Mouse (Mus musculus): Measurements from ENCODE around the gene Ethe1. TPM values are rescaled to one million over a fixed set of nuclear protein-coding genes. Genes with fewer than 3 reads are reported as not detected.

The Ethe1 gene
- 42.9 and 46.5 TPM in 2 replicates for polyA plus RNA-seq (2014; fragmentation: Nextera tagmentation; extraction: Ambion mirVana)

DNA sequence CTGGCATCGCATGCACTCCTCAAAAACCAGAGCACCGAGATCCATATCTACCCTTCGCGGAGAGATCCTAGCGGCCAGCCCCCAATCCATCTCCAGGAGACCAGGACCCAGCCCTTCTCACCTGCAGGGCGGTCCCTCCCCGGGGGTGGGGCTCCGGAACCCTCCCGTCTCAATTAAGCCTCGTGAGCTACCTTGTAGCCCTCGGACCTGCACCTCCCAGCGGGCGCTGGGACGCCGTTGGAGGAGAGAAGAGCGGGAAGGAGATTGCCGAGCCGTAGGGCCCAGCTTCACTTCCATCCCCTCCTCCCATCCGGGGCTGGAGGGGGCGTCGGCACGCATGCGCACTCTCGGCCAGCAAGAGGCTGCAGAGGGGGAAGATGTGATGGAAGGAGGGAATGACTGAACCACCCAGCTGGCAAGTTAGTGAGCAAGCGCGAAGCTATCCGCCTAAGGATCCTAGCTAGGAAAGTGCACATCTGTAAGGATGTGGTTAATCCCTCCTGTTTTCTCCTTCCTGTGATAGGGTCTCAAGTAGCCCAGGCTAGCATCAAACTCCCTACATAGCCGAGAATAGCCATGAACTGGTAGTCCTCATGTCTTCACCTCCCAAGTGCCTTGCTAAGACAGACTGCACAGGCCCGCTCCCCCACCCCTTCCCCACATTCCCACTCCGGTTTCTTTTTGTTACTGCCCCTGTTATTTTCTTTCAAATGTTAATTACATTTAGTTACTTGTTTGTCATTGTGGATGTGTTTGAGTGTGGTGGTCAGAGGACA lies at the start of gene Ethe1, which contains the start of gene Zfp575:
Ethe1 (plus strand) TSS at position 214 of the 776 bp plus-strand sequence.
Zfp575 (minus strand) TSS at position 312 of the 776 bp plus-strand sequence.
- 0 out of 2 replicates have a peak, but pooled peaks cover 4% of the 10 kb centered on the region for H3K9me3 ChIP-seq (ENCODE audit: control insufficient read depth, low read length)
- peak; percentile 44 for ATAC-seq (replicated peaks; ENCODE audit: low FRiP score, low TSS enrichment, low read depth)
- peaks cover 22% of the 10 kb centered on the region for H3K27me3 ChIP-seq (replicated peaks; ENCODE audit: control insufficient read depth, insufficient read depth, low read length)
- H3K36me3 ChIP-seq (ENCODE audit: control insufficient read depth, insufficient read depth, low read length) = no peaks in the 10 kb centered on the region
- peak within 1 kb of the TSS; percentile 76 for H3K4me2 ChIP-seq (ENCODE audit: low read length)
- no peaks in the 10 kb centered on the region; the same call in 1 of the 2 replicates for H3K4me1 ChIP-seq (replicated peaks; ENCODE audit: control insufficient read depth, insufficient read depth, low read length)
- peak within 1 kb of the TSS; percentile 27; the same call in 1 of the 2 replicates for H3K27ac ChIP-seq (ENCODE audit: low read depth)
- WGBS = 6% methylated on average over 29 of the region's 30 CpGs
- peak within 1 kb of the TSS; percentile 58 for H3K9ac ChIP-seq (ENCODE audit: low read length)
- DNase-seq (ENCODE audit: low spot score) = peak; percentile 84
- H3K4me3 ChIP-seq (ENCODE audit: low read depth, low read length) = peak within 1 kb of the TSS; percentile 55

DNA sequence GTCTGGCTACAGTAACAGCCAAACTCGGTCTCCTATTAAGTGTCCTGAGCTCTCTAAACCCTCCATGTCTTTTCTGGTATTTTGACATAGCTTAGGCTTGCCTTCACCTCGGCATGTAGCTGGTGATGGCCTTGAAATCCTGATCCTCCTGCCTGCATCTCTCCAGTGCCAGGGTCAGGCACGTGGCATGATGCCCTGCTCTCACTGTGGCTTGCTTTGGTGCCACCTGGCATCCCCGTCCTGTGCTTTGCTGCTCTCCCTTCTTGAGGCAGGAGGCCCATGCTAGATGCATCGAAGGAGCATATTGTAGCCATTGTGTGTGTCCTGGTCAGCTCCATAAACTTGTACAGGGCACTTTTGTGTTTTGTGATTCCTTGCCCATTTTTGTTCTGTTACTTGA lies 49.8 kb upstream of the Ethe1 start:
- no peak for ATAC-seq (replicated peaks; ENCODE audit: low FRiP score, low TSS enrichment, low read depth)
- Histone ChIP-seq H3K9me3 (ENCODE audit: control insufficient read depth, low read length) (no peaks in the 10 kb centered on the region), H3K4me1 (replicated peaks; ENCODE audit: control insufficient read depth, insufficient read depth, low read length) (no peaks in the 10 kb centered on the region), H3K27ac (ENCODE audit: low read depth) (no peak overlapping the region), H3K27me3 (replicated peaks; ENCODE audit: control insufficient read depth, insufficient read depth, low read length) (0 out of 2 replicates have a peak, but pooled peaks cover 3% of the 10 kb centered on the region), H3K9ac (ENCODE audit: low read length) (no peak overlapping the region), H3K36me3 (ENCODE audit: control insufficient read depth, insufficient read depth, low read length) (peaks cover 16% of the 10 kb centered on the region), H3K4me3 (ENCODE audit: low read depth, low read length) (no peak overlapping the region), H3K4me2 (ENCODE audit: low read length) (no peak overlapping the region)
- DNase-seq (ENCODE audit: low spot score) = no peak
- 80% methylated on average over 5 of the region's 5 CpGs for WGBS

DNA sequence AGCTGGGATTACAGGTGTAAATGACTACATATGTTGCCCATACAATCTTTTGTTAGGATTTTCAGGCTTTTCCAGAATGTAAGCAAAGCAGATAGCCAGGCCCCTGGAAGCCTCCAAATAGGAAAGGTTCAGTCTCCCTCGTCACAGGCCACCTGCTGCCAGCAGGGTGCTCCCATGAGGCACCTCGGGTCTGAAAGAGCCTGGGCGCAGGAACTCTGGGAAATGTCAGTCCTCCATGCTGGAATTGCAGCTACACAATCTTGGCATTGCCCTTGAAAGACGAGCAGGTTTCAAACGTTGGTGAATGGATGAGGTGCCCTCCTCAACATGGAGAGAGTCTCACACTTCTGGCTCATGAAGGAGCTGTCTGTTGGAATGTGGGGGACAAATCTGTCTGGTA lies 49.2 kb upstream of the Ethe1 start:
- Histone ChIP-seq H3K27ac (ENCODE audit: low read depth) (no peak overlapping the region), H3K4me1 (replicated peaks; ENCODE audit: control insufficient read depth, insufficient read depth, low read length) (no peaks in the 10 kb centered on the region), H3K9me3 (ENCODE audit: control insufficient read depth, low read length) (no peaks in the 10 kb centered on the region), H3K4me2 (ENCODE audit: low read length) (no peak overlapping the region), H3K9ac (ENCODE audit: low read length) (no peak overlapping the region), H3K36me3 (ENCODE audit: control insufficient read depth, insufficient read depth, low read length) (peaks cover 14% of the 10 kb centered on the region), H3K4me3 (ENCODE audit: low read depth, low read length) (no peak overlapping the region), H3K27me3 (replicated peaks; ENCODE audit: control insufficient read depth, insufficient read depth, low read length) (0 out of 2 replicates have a peak, but pooled peaks cover 3% of the 10 kb centered on the region)
- 44% methylated on average over 5 of the region's 5 CpGs for WGBS
- no peak for DNase-seq (ENCODE audit: low spot score)
- ATAC-seq (replicated peaks; ENCODE audit: low FRiP score, low TSS enrichment, low read depth) = no peak

DNA sequence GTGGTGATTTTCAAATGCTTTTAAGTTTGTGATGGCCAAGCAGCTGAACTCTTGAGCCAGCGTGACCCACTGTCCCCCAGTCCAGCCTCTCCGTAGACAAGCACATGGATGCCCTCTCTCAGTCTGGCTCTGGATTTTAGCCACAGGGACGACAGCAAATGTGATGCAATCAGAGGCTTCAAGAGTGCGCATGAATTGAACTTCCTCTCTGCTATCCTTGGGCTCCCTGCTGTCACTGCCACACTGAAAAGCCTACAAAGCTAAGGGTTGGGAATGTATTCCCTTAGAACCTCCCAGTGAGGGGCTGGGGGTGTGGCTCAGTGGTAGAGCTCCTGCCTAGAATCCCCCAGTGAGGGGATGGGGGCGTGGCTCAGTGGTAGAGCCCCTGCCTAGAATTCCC lies 48.6 kb upstream of the Ethe1 start:
- Histone ChIP-seq H3K4me2 (ENCODE audit: low read length) (no peak overlapping the region), H3K4me1 (replicated peaks; ENCODE audit: control insufficient read depth, insufficient read depth, low read length) (no peaks in the 10 kb centered on the region), H3K36me3 (ENCODE audit: control insufficient read depth, insufficient read depth, low read length) (peaks cover 9% of the 10 kb centered on the region), H3K27ac (ENCODE audit: low read depth) (no peak overlapping the region), H3K9ac (ENCODE audit: low read length) (no peak overlapping the region), H3K9me3 (ENCODE audit: control insufficient read depth, low read length) (no peaks in the 10 kb centered on the region), H3K4me3 (ENCODE audit: low read depth, low read length) (no peak overlapping the region), H3K27me3 (replicated peaks; ENCODE audit: control insufficient read depth, insufficient read depth, low read length) (no peaks in the 10 kb centered on the region)
- ATAC-seq (replicated peaks; ENCODE audit: low FRiP score, low TSS enrichment, low read depth) (no peak), DNase-seq (ENCODE audit: low spot score) (no peak)
- 86% methylated on average over 5 of the region's 5 CpGs for WGBS

DNA sequence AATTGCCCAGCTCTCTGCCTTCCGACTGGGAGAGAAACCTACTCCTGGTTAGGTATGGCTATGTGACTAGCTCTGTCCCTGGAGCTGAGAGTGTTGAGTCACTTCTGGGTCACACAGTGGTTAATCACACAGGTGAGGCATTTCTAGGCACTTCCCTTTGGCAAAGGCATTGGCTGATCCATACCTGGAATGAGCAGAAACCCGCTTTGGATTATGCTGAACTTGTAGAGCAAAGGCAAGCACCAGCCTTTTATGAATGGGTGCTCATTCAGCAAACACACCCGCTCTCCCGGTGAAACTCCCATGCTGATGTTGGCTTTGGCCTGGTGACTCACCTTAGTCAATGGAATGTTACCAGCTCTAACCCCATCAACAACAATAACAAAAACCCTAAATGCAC lies 47.7 kb upstream of the Ethe1 start:
- Histone ChIP-seq H3K4me2 (ENCODE audit: low read length) (no peak overlapping the region), H3K4me3 (ENCODE audit: low read depth, low read length) (no peak overlapping the region), H3K9me3 (ENCODE audit: control insufficient read depth, low read length) (no peaks in the 10 kb centered on the region), H3K36me3 (ENCODE audit: control insufficient read depth, insufficient read depth, low read length) (no peaks in the 10 kb centered on the region; the same call in 1 of the 2 replicates), H3K4me1 (replicated peaks; ENCODE audit: control insufficient read depth, insufficient read depth, low read length) (no peaks in the 10 kb centered on the region), H3K9ac (ENCODE audit: low read length) (no peak overlapping the region), H3K27ac (ENCODE audit: low read depth) (no peak overlapping the region), H3K27me3 (replicated peaks; ENCODE audit: control insufficient read depth, insufficient read depth, low read length) (no peaks in the 10 kb centered on the region)
- DNase-seq (ENCODE audit: low spot score) (no peak), ATAC-seq (replicated peaks; ENCODE audit: low FRiP score, low TSS enrichment, low read depth) (no peak)
- WGBS = 89% methylated on average over 4 of the region's 4 CpGs

DNA sequence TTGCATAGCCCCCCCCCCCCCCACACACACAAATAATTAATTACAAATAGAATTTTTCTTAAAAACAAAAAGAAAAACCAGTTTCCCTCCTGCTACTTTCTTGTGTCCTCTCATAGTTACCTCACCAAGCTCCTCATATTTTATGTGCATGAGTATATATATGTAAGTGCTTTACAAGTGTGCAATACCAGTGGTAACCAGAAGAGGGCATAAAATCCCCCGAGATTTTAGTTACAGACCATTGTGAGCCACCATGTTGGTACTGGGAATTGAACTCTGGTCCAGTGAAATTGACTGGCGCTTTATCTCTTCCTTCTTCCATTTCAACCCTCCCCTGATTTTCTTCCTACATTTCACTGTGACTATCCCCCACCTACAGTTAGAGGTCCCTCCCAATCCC lies 42.8 kb upstream of the Ethe1 start:
- Histone ChIP-seq H3K27me3 (replicated peaks; ENCODE audit: control insufficient read depth, insufficient read depth, low read length) (no peaks in the 10 kb centered on the region), H3K9me3 (ENCODE audit: control insufficient read depth, low read length) (no peaks in the 10 kb centered on the region), H3K4me2 (ENCODE audit: low read length) (no peak overlapping the region), H3K27ac (ENCODE audit: low read depth) (no peak overlapping the region), H3K4me3 (ENCODE audit: low read depth, low read length) (no peak overlapping the region), H3K4me1 (replicated peaks; ENCODE audit: control insufficient read depth, insufficient read depth, low read length) (peaks cover 11% of the 10 kb centered on the region), H3K9ac (ENCODE audit: low read length) (no peak overlapping the region), H3K36me3 (ENCODE audit: control insufficient read depth, insufficient read depth, low read length) (peaks cover 14% of the 10 kb centered on the region)
- WGBS = 84% methylated on average over 2 of the region's 2 CpGs
- DNase-seq (ENCODE audit: low spot score) (no peak), ATAC-seq (replicated peaks; ENCODE audit: low FRiP score, low TSS enrichment, low read depth) (no peak)

DNA sequence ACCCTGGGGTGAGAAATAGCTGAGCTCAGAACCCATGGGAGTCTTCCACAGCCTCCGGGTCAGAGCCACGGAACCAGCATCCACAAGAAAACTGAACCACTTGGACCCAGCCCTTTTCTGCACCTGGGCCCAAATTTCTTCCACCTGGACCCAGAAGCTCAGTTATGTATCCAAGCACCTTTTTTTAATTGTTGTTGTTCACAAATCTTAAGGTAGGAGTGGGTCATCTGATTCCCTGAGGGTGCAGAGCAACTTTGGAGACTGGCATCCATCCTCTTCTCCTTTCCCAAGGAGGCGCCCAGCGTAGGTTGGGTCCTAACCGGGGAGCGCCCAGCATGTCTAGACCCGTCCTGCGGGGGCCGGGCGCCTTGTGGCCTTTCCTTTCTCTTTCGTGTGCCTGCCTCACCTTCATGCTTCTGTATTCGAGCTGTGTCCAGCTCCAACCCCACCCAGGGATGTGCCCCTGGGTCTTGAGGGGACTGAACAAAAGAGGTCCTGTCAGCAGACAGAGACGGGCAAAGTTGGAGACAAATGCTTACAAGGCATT lies 41.2 kb upstream of the Ethe1 start, which contains the start of the genes Pinlyp and Xrcc1:
Pinlyp (minus strand) TSS at position 51 of the 547 bp plus-strand sequence.
Xrcc1 (plus strand) TSS at position 222 of the 547 bp plus-strand sequence.
- Histone ChIP-seq H3K9ac (ENCODE audit: low read length) (peak within 1 kb of the TSS; percentile 69), H3K4me3 (ENCODE audit: low read depth, low read length) (peak within 1 kb of the TSS; percentile 68), H3K4me1 (replicated peaks; ENCODE audit: control insufficient read depth, insufficient read depth, low read length) (peaks cover 11% of the 10 kb centered on the region), H3K27me3 (replicated peaks; ENCODE audit: control insufficient read depth, insufficient read depth, low read length) (no peaks in the 10 kb centered on the region), H3K27ac (ENCODE audit: low read depth) (peak within 1 kb of the TSS; percentile 74), H3K4me2 (ENCODE audit: low read length) (peak within 1 kb of the TSS; percentile 78), H3K9me3 (ENCODE audit: control insufficient read depth, low read length) (no peaks in the 10 kb centered on the region), H3K36me3 (ENCODE audit: control insufficient read depth, insufficient read depth, low read length) (peaks cover 27% of the 10 kb centered on the region)
- WGBS = 30% methylated on average over 13 of the region's 13 CpGs
- no peak for ATAC-seq (replicated peaks; ENCODE audit: low FRiP score, low TSS enrichment, low read depth)
- peak; percentile 57 for DNase-seq (ENCODE audit: low spot score)

DNA sequence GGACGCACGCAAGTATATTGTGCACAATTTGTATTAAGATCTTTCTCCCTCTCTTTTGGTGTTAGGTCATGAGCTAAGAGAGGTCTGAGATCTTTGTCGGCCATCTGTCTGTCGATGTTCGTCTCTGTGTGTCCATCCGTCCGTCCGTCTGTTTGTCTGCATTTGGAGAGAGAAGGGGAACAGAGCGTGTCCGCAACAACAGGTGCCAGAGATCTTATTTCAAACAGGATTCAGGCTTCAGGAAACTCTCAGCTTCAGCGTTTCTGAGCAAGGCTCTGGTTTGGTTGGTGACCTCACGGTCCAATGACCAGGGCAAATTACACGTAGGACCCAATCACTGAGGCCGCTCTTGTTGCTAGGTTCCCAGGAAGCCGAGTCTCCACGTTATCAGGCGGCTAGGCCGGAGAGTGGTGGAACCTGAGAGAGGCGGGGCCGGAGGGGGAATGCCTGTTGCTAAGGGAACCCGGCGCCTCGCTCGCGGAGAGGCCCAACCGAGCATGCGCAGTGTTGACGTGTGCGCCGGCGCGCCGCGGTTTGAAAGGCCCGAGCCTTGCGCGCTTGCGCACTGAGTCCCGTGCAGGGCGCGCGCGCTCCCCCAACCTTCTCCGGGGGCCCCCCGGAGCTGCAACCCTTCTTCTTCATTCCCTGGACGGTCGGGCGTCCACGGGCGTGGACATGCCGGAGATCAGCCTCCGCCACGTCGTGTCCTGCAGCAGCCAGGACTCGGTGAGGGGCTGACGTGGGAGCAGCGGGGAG lies 40.5 kb upstream of the Ethe1 start:
- peak overlapping the region; percentile 78 for H3K4me2 ChIP-seq (ENCODE audit: low read length)
- peak overlapping the region; percentile 74 for H3K27ac ChIP-seq (ENCODE audit: low read depth)
- H3K9ac ChIP-seq (ENCODE audit: low read length) = peak overlapping the region; percentile 69
- ATAC-seq (replicated peaks; ENCODE audit: low FRiP score, low TSS enrichment, low read depth) = peak; percentile 99
- peak; percentile 98 for DNase-seq (ENCODE audit: low spot score)
- peaks cover 11% of the 10 kb centered on the region for H3K4me1 ChIP-seq (replicated peaks; ENCODE audit: control insufficient read depth, insufficient read depth, low read length)
- H3K36me3 ChIP-seq (ENCODE audit: control insufficient read depth, insufficient read depth, low read length) = peaks cover 28% of the 10 kb centered on the region
- no peaks in the 10 kb centered on the region for H3K9me3 ChIP-seq (ENCODE audit: control insufficient read depth, low read length)
- peak overlapping the region; percentile 68 for H3K4me3 ChIP-seq (ENCODE audit: low read depth, low read length)
- no peaks in the 10 kb centered on the region for H3K27me3 ChIP-seq (replicated peaks; ENCODE audit: control insufficient read depth, insufficient read depth, low read length)
- WGBS = under 1% methylated on average over 57 of the region's 57 CpGs
